Mouse (Mus musculus) liver, embryonic 12.5 days (tissue): ENCODE measurements at regions not wholly inside any gene's neighbourhood (a gene's known extent, or its start where the extent isn't known, plus 50 kb on each side); places are given as distances from the start of the nearest gene placed in this dataset.
A peak's percentile ranks its signal among the peaks of the same experiment; 100 is the strongest.

ENCODE experiments used
- ATAC-seq: fragments of 200-750 bp; cut with Nextera tagmentation; 2 replicates; pipeline ENCODE4 v1.8.0; 2017; ENCODE audit warnings: moderate number of reproducible peaks, mild to moderate bottlenecking, moderate library complexity
- H3K27ac ChIP-seq: fragments of 300-500 bp; sonication (generic); 2 replicates; pipeline ENCODE4 v1.5.1; 2016; ENCODE audit warnings: mild to moderate bottlenecking
- H3K27me3 ChIP-seq: fragments of 300-500 bp; sonication (generic); replicated peaks from 2 replicates; pipeline ENCODE4 v1.6.1; 2016; ENCODE audit warnings: mild to moderate bottlenecking, moderate library complexity
- H3K36me3 ChIP-seq: fragments of 300-500 bp; sonication (generic); 2 replicates; pipeline ENCODE4 v1.6.1; 2016; ENCODE audit warnings: mild to moderate bottlenecking, moderate library complexity
- H3K4me1 ChIP-seq: fragments of 300-500 bp; sonication (generic); 2 replicates; pipeline ENCODE4 v1.6.1; 2016
- H3K4me2 ChIP-seq: fragments of 300-500 bp; sonication (generic); 2 replicates; pipeline ENCODE4 v1.6.1; 2016; ENCODE audit warnings: mild to moderate bottlenecking, moderate library complexity
- H3K4me3 ChIP-seq: fragments of 300-500 bp; sonication (generic); 2 replicates; pipeline ENCODE4 v1.5.1; 2016; ENCODE audit warnings: mild to moderate bottlenecking, moderate library complexity
- H3K9ac ChIP-seq: fragments of 300-500 bp; sonication (generic); 2 replicates; pipeline ENCODE4 v1.6.1; 2016; ENCODE audit warnings: mild to moderate bottlenecking, moderate library complexity
- H3K9me3 ChIP-seq: fragments of 300-500 bp; sonication (generic); replicated peaks from 2 replicates; pipeline ENCODE4 v1.6.1; 2016; ENCODE audit warnings: mild to moderate bottlenecking, moderate library complexity
- WGBS: fragments of 180-500 bp; shearing (Covaris S2); methylation state at CpG from one replicate; pipeline ENCODE4 v1.1.7; 2016; ENCODE audit not compliant: insufficient replicate concordance; 5-methylcytosine and 5-hydroxymethylcytosine counted together

GRCm38 (mm10) chr13:44538238-44538637 lies 191.0 kb upstream of the Jarid2 start:
- Histone ChIP-seq H3K4me3 (no peak overlapping the region), H3K9me3 (no peaks in the 10 kb centered on the region), H3K4me2 (no peak overlapping the region), H3K27me3 (no peaks in the 10 kb centered on the region), H3K9ac (no peak overlapping the region), H3K27ac (no peak overlapping the region), H3K4me1 (no peaks in the 10 kb centered on the region), H3K36me3 (no peaks in the 10 kb centered on the region)
- 67% methylated on average over 7 of the region's 7 CpGs for WGBS
- ATAC-seq, result no peak

GRCm38 (mm10) chr13:44540401-44540800 lies 188.9 kb upstream of the Jarid2 start:
- Histone ChIP-seq H3K36me3 (no peaks in the 10 kb centered on the region), H3K4me1 (0 out of 2 replicates have a peak, but pooled peaks cover 8% of the 10 kb centered on the region), H3K9me3 (no peaks in the 10 kb centered on the region), H3K27me3 (no peaks in the 10 kb centered on the region), H3K4me2 (no peak overlapping the region), H3K27ac (no peak overlapping the region), H3K4me3 (no peak overlapping the region), H3K9ac (no peak overlapping the region)
- ATAC-seq, result no peak
- WGBS, result 66% methylated on average over 4 of the region's 4 CpGs

GRCm38 (mm10) chr13:44541243-44541653 lies 188.0 kb upstream of the Jarid2 start:
- Histone ChIP-seq H3K9ac (no peak overlapping the region), H3K27me3 (no peaks in the 10 kb centered on the region), H3K27ac (no peak overlapping the region), H3K4me2 (no peak overlapping the region), H3K9me3 (no peaks in the 10 kb centered on the region), H3K36me3 (no peaks in the 10 kb centered on the region), H3K4me1 (0 out of 2 replicates have a peak, but pooled peaks cover 8% of the 10 kb centered on the region), H3K4me3 (no peak overlapping the region)
- WGBS, result 70% methylated on average over 5 of the region's 5 CpGs
- no peak for ATAC-seq

GRCm38 (mm10) chr13:44544786-44545185 lies 184.5 kb upstream of the Jarid2 start:
- Histone ChIP-seq H3K4me2 (no peak overlapping the region), H3K9me3 (no peaks in the 10 kb centered on the region), H3K27ac (no peak overlapping the region), H3K27me3 (no peaks in the 10 kb centered on the region), H3K4me3 (no peak overlapping the region), H3K36me3 (no peaks in the 10 kb centered on the region), H3K9ac (no peak overlapping the region), H3K4me1 (peaks cover 11% of the 10 kb centered on the region; the same call in 1 of the 2 replicates)
- 40% methylated on average over 9 of the region's 9 CpGs for WGBS
- no peak for ATAC-seq

GRCm38 (mm10) chr13:44546289-44546688 lies 183.0 kb upstream of the Jarid2 start:
- no peaks in the 10 kb centered on the region for H3K27me3 ChIP-seq
- H3K36me3 ChIP-seq, result no peaks in the 10 kb centered on the region
- peaks cover 11% of the 10 kb centered on the region; the same call in 1 of the 2 replicates for H3K4me1 ChIP-seq
- H3K27ac ChIP-seq, result no peak overlapping the region
- ATAC-seq, result no peak
- no peak overlapping the region for H3K9ac ChIP-seq
- H3K9me3 ChIP-seq, result no peaks in the 10 kb centered on the region
- no peak overlapping the region for H3K4me3 ChIP-seq
- WGBS, result 58% methylated on average over 2 of the region's 2 CpGs
- no peak overlapping the region for H3K4me2 ChIP-seq

- 15% methylated on average over 3 of the region's 3 CpGs for WGBS
- Histone ChIP-seq H3K4me1 (peaks cover 11% of the 10 kb centered on the region; the same call in 1 of the 2 replicates), H3K27ac (no peak overlapping the region), H3K4me2 (no peak overlapping the region), H3K9me3 (no peaks in the 10 kb centered on the region), H3K27me3 (no peaks in the 10 kb centered on the region), H3K36me3 (no peaks in the 10 kb centered on the region), H3K9ac (no peak overlapping the region), H3K4me3 (no peak overlapping the region)
- peak; percentile 60 for ATAC-seq
Observed at GRCm38 (mm10) chr13:44548880-44549279, 180.4 kb upstream of the Jarid2 start.

- no peak overlapping the region for H3K9ac ChIP-seq
- no peaks in the 10 kb centered on the region for H3K36me3 ChIP-seq
- WGBS, result 22% methylated on average over 5 of the region's 5 CpGs
- ATAC-seq, result no peak
- no peak overlapping the region for H3K4me3 ChIP-seq
- H3K4me2 ChIP-seq, result no peak overlapping the region
- 0 out of 2 replicates have a peak, but pooled peaks cover 5% of the 10 kb centered on the region for H3K27me3 ChIP-seq
- H3K9me3 ChIP-seq, result no peaks in the 10 kb centered on the region
- H3K4me1 ChIP-seq, result peaks cover 4% of the 10 kb centered on the region; the same call in 1 of the 2 replicates
- no peak overlapping the region for H3K27ac ChIP-seq
Observed at GRCm38 (mm10) chr13:44553363-44553762, 175.9 kb upstream of the Jarid2 start.

- no peaks in the 10 kb centered on the region for H3K36me3 ChIP-seq
- no peak overlapping the region for H3K27ac ChIP-seq
- H3K9me3 ChIP-seq, result no peaks in the 10 kb centered on the region
- ATAC-seq, result no peak
- 70% methylated on average over 9 of the region's 9 CpGs for WGBS
- H3K4me2 ChIP-seq, result no peak overlapping the region
- no peaks in the 10 kb centered on the region; the same call in 1 of the 2 replicates for H3K4me1 ChIP-seq
- H3K27me3 ChIP-seq, result 0 out of 2 replicates have a peak, but pooled peaks cover 7% of the 10 kb centered on the region
- no peak overlapping the region for H3K4me3 ChIP-seq
- no peak overlapping the region for H3K9ac ChIP-seq
Observed at GRCm38 (mm10) chr13:44554686-44555463, 174.4 kb upstream of the Jarid2 start.

- no peak for ATAC-seq
- H3K4me1 ChIP-seq, result no peaks in the 10 kb centered on the region; the same call in 1 of the 2 replicates
Observed at GRCm38 (mm10) chr13:44555979-44556378, 173.3 kb upstream of the Jarid2 start.

GRCm38 (mm10) chr13:44558051-44558450 lies 171.2 kb upstream of the Jarid2 start:
- Histone ChIP-seq H3K36me3 (no peaks in the 10 kb centered on the region), H3K27ac (no peak overlapping the region), H3K9me3 (no peaks in the 10 kb centered on the region), H3K4me3 (no peak overlapping the region), H3K4me1 (no peaks in the 10 kb centered on the region; the same call in 1 of the 2 replicates), H3K27me3 (peaks cover 7% of the 10 kb centered on the region; the same call in 1 of the 2 replicates), H3K4me2 (no peak overlapping the region), H3K9ac (no peak overlapping the region)
- 81% methylated on average over 12 of the region's 12 CpGs for WGBS
- no peak for ATAC-seq

More at GRCm38 (mm10) chr13:44555979-44556378, 173.3 kb upstream of the Jarid2 start:
- H3K9ac ChIP-seq, result no peak overlapping the region
- H3K4me3 ChIP-seq, result no peak overlapping the region
- H3K4me2 ChIP-seq, result no peak overlapping the region
- 78% methylated on average over 6 of the region's 6 CpGs for WGBS
- H3K27ac ChIP-seq, result no peak overlapping the region
- H3K27me3 ChIP-seq, result 0 out of 2 replicates have a peak, but pooled peaks cover 7% of the 10 kb centered on the region
- H3K9me3 ChIP-seq, result no peaks in the 10 kb centered on the region
- no peaks in the 10 kb centered on the region for H3K36me3 ChIP-seq

- H3K27ac ChIP-seq, result no peak overlapping the region
- ATAC-seq, result no peak
- H3K4me2 ChIP-seq, result no peak overlapping the region
- no peaks in the 10 kb centered on the region for H3K36me3 ChIP-seq
- H3K9ac ChIP-seq, result no peak overlapping the region
- H3K4me1 ChIP-seq, result no peaks in the 10 kb centered on the region
- H3K27me3 ChIP-seq, result peaks cover 7% of the 10 kb centered on the region; the same call in 1 of the 2 replicates
- H3K4me3 ChIP-seq, result no peak overlapping the region
- H3K9me3 ChIP-seq, result no peaks in the 10 kb centered on the region
- 73% methylated on average over 21 of the region's 21 CpGs for WGBS
Observed at GRCm38 (mm10) chr13:44558491-44559177, 170.6 kb upstream of the Jarid2 start.

GRCm38 (mm10) chr13:44559178-44559565 lies 170.1 kb upstream of the Jarid2 start:
- no peak overlapping the region for H3K27ac ChIP-seq

More at GRCm38 (mm10) chr13:44559178-44559565, 170.1 kb upstream of the Jarid2 start:
- 81% methylated on average over 6 of the region's 6 CpGs for WGBS
- Histone ChIP-seq H3K9me3 (no peaks in the 10 kb centered on the region), H3K9ac (no peak overlapping the region), H3K36me3 (no peaks in the 10 kb centered on the region), H3K4me1 (no peaks in the 10 kb centered on the region), H3K4me3 (no peak overlapping the region), H3K27me3 (peaks cover 7% of the 10 kb centered on the region; the same call in 1 of the 2 replicates), H3K4me2 (no peak overlapping the region)
- ATAC-seq, result no peak
